Mouse (Mus musculus): Measurements from ENCODE around the gene Gm12830.

The Gm12830 gene

DNA sequence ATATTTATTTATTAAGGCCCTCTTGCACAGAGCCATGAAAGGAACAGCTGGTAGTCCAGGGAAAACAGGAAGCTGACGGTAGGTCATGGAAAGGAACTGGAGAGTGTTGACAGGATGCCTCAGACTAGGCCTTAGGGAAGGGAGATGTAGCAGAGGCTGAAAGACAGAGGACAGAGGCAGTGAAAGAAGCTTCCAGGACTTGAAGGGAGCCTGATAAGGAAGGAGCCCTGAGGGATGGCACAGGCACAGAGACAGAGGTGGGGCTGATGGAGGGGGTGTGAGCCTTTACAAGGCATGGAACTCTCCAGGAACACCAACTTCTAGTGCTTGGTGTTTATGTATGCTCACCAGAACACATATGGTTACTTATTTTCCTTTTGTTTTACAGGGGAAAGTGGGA is 23.1 kb downstream of the Gm12830 start:
- DNase-seq (ENCODE audit: low spot score in 2 of 2): no peak

- DNase-seq (ENCODE audit: low spot score in 2 of 2): no peak
These were observed 24.1 kb downstream of the Gm12830 start for GRCm38 (mm10) chr4:114845622-114846021.

DNA sequence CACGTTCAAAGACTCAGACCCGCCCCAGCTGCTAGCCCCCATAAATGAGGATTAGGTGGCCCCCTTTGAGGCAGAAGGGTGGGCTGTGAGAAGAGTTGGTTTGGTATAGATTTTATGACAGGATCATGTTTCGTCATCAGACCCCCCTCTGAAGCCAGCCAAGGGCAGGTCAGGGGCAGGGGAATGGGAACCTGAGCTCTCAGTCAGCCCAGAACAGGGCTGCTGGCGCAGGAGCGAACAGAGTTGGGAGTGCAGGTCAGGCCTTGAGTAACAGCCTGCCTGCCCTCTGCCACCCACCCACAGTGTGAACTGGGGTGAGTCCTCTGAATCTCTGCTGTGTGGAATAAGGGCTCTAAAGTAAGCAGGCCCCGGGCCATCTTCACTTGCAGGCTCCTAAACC is 25.2 kb downstream of the Gm12830 start:
- no peak for DNase-seq (ENCODE audit: low spot score in 2 of 2)

GRCm38 (mm10) chr4:114853968-114854367 is 32.4 kb downstream of the Gm12830 start:
- no peak for DNase-seq (ENCODE audit: low spot score in 2 of 2)

- DNase-seq (ENCODE audit: low spot score in 2 of 2): no peak
These were observed 36.9 kb downstream of the Gm12830 start for GRCm38 (mm10) chr4:114858426-114858825.

DNA sequence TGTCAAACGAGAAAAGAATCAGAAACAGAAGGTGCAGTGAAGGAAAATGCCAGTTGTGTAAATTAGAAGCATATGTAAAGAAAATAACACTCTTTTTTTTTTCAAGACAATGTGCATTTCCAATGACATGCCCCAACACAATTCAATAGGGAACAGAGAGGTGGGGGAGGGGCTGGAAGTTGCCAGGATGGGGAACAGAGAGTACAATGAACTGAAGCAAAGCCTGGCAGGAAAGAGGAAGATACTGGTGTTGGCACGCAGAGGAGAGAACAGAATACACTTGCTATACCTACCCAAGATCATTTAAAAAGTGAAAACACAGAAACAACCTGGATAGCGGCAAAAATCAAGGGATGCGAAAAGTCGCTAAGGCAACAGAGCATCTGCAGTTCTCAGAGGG is 41.6 kb downstream of the Gm12830 start:
- no peak for DNase-seq (ENCODE audit: low spot score in 2 of 2)

- DNase-seq (ENCODE audit: low spot score in 2 of 2): no peak
These were observed 48.4 kb downstream of the Gm12830 start for GRCm38 (mm10) chr4:114869765-114870490.

GRCm38 (mm10) chr4:114876441-114876972 is 55.0 kb downstream of the Gm12830 start:
- DNase-seq (ENCODE audit: low spot score in 2 of 2): no peak

DNA sequence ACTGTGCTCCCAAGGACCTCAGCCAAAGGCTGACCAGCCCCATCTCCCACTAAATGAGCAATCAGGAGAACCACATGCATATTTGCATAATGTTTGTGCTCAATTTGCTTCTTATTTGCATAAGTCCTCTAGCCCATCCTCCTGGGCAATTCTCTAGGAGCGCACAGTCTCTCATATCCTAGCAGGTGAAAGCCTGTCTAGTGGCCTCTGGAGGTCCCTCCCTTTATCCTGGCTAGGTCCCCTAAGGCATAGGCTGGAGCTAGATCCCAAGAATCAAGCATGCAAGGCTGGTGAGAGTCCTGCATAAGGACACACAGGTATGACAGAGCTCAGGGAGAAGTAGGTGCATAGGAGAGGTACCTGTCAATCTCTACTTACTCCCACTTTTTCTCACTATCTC is 60.7 kb downstream of the Gm12830 start:
- DNase-seq (ENCODE audit: low spot score in 2 of 2): no peak

GRCm38 (mm10) chr4:114897853-114898252 is 76.3 kb downstream of the Gm12830 start:
- DNase-seq (ENCODE audit: low spot score in 2 of 2): no peak

GRCm38 (mm10) chr4:114899885-114900284 is 78.4 kb downstream of the Gm12830 start:
- no peak for DNase-seq (ENCODE audit: low spot score in 2 of 2)

DNA sequence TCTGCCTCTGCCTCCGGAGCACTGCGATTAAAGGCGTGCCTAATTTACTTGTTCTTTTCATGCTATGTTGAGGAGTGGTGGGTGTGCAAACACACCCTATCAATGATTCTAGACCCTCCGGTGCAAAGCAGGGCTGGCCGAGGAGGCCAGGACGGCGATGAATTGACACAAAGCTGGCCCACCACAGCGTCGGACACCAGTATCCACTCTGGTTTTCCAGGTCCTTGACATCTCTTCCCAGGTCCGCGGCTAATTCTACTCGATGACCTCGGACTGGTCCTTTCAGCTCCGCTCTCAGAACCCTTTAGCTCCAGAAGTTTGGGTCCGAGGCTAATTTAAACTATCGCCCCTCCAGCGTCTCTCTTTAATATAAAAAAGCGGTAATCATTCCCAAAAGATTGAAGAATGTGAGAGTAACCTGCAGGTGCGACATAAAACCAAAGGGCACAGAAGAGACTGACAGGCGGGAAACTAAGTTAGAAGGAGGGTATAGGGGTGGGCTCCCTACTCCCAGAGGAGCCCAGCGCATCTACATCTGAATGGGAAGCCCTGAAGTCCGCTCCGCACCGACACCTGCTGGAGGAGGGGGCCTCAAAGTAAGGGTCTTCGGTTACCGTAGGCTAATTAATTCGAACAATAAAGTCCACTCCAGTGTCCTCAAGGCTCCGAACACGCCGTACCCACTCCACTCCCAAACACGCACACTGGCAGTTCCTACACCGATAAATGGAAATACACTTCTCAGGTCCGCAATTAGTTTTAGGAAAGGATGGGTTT is 79.5 kb downstream of the Gm12830 start:
- DNase-seq (ENCODE audit: low spot score in 2 of 2): no peak

DNA sequence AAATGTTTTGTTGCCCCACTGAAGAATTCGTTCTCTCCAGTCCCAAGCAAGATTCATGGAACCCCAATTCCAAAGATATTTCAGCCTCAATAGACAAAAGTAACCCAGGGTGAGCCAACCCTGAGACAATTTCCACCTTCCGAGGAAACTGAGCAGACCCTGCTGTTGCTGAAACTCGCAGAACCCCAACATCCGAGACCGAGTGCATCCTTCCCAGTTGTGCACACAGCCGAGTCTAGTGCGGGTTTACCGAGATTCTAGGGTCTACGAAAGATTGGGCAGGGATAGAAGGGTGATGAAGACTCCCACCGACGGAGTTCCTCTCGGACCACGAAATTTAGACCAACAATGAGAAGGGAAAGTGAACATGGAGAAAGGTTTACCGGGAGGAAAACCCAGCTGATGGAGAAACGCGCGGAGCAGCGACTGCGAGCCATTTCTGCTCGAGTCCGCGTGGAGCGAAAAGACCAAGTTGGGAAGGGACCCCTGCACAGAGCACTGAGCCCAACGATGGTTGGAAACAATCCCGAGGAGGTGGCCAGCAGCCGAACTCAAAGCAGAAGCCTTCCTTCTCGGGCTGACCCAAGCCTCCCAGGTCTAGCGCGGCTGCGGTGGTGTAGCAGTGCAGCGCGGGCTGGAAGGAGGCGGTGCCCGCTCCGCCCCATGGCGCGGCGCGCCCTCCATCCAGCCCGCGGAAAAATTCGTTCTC is 80.3 kb downstream of the Gm12830 start:
- DNase-seq (ENCODE audit: low spot score in 2 of 2): no peak

DNA sequence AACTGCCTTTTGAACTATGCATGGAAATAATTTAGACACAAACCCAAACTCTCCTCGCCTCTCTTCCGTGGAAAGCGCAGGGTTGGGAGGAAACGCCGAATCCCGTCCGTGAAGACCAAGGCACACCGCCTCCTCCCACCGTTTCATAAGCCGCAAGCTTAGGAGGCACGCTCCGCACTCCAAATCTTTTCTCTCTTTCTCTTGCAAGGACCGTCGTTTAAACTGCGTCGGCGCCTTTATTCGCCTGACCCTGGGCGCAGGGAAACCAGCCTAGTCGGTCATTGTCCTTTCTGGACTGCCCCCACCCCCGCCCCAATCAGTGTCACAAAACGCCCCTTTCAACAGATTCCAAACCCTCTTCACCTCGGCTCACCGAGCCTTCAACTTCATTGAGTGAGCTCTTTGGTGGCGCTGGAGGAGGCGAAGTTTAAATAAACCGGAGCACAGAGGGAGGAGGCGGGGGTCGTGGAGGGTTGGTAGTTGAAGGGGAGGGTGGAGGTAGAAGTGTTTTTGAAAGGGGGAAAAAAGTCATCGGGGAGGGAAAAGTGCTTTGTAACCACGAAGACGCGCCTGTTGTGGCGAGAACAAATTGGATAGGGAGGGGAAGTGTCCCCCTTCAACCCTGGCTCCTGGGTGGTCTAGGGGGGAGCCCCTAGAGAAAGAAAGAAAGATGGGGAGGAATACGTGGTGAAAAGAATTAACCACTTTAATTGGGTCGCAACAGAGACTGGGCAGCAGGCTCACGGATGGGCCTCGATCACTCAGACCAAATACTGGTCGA is 81.3 kb downstream of the Gm12830 start:
- no peak for DNase-seq (ENCODE audit: low spot score in 2 of 2)

- no peak for DNase-seq (ENCODE audit: low spot score in 2 of 2)
These were observed 81.9 kb downstream of the Gm12830 start for GRCm38 (mm10) chr4:114903422-114903782.

- DNase-seq (ENCODE audit: low spot score in 2 of 2): no peak
These were observed 84.0 kb downstream of the Gm12830 start for GRCm38 (mm10) chr4:114905501-114905900.

Data from frontal cortex, postnatal 14 days (tissue).